Mouse (Mus musculus) common myeloid progenitor, adult 5-6 weeks (primary cell): Measurements from ENCODE around the gene Atg16l1. TPM values are rescaled to one million over a fixed set of nuclear protein-coding genes. Genes with fewer than 3 reads are reported as not detected.

Experiments
- ATAC-seq: replicated peaks from 2 replicates; pipeline ENCODE4 v1.8.0; 2016; ENCODE audit warnings: low read depth, mild to moderate bottlenecking, moderate TSS enrichment, inconsistent platforms; ENCODE audit not compliant: poor library complexity, severe bottlenecking
- total RNA-seq: library from RNA; stranded (forward); fragments of 200-1000, 187-1606 nt; gene quantifications from 2 replicates; pipeline ENCODE4 v1.2.3, GENCODE M21; 2017

The Atg16l1 gene
- total RNA-seq, result 60.4 and 61.7 TPM in 2 replicates

DNA sequence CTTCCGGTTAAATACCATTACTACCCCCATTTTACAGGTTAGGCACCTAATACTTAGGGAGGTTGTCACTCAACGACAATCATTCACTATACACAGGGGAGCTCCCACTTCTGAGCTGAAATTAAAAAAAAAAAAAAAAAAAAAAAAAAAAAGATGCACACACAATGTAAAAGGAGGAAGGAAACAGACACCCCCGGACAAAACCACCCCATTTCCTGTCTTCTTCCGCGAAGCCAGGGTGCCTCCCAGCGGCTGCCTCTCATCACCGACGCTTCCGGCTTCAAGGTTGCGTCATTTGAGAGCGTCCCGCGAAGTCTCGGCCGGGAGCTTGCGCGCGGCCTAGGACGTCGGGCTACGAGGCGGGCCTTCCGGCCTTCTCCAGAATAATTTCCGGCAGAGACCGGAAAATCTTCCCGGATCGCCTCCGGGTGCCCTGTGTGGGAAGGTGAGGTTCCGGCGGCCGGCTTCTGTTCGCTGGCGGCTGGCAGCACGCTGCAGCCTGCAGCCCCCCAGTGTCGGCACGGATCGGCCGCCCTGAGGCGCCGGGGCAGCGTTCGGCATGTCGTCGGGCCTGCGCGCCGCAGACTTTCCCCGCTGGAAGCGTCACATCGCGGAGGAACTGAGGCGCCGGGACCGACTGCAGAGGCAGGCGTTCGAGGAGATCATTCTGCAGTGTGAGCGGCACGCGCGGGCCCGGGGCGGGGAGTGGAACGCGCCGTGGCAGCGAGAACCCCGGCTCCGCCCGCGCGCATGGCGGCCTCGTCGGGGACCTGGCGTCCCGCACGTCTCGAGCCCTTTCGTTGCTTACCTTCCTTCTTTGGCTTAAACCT lies at the start of gene Atg16l1:
TSS of gene Atg16l1 (plus strand) at position 230 of the 830 bp plus-strand sequence.
- ATAC-seq, result peak; percentile 99

DNA sequence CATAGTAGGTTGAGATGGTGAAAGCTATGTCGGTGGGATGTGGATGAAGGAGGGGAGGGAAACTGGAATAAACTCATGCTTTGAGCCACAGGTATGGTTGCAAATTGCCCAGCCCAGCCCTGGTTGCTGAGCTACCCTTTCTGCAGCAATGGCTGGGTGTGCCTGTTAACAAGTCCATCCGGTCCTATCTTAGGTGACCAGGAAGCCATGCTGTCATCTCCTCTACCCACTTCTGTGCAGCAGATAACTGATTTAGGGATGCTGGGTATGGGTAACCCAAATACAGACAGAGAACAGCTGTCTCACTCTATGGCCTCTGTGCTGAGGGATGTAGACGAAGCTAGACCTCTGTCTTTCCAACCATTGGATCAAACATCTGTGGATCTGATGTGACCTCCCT lies 49.3 kb upstream of the Atg16l1 start:
- no peak for ATAC-seq

DNA sequence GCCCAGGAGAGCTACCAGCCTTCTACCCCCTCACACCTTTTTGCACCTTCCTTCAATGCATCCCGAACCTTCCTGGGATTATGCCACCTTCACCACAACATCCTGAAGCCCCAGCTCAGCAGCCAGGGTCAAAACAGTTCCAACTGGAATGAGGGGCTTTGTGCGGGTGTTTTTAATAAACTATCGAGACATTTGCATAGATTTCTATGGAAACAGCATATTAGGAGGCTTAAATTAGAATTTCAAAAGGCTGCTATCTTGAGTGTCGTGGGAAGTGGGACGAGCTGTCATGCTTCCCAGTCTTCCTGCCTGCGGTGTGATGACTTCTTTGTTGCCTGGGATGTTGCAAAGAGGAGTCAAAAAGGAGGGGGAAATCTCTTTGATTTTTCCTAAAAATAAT lies 46.6 kb upstream of the Atg16l1 start:
- no peak for ATAC-seq

DNA sequence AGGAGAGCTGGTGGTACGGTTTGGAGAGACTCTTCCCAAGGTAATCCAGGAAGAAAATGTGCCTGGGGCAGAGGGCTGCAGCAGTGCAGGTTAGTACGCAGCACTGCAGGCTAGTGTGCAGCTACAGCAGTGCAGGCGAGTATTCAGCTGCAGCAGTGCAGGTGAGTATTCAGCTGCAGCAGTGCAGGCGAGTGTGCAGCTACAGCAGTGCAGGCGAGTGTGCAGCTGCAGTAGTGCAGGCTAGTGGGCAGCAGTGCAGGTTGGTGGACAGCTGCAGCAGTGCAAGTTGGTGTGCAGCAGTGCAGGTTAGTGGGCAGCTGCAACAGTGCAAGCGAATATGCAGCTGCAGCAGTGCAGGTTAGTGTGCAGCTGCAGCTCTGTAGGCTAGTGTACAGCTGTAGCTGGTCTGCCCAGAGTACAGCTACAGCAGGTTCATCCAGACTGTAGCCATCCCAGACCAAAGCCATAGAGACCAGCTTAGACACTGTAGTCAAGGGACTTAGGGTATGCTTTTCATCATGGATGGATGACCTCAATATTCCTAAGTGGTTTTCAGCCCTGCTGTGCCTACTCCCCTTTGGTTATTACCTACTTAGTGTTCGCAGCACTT lies 45.9 kb upstream of the Atg16l1 start:
- ATAC-seq, result no peak

DNA sequence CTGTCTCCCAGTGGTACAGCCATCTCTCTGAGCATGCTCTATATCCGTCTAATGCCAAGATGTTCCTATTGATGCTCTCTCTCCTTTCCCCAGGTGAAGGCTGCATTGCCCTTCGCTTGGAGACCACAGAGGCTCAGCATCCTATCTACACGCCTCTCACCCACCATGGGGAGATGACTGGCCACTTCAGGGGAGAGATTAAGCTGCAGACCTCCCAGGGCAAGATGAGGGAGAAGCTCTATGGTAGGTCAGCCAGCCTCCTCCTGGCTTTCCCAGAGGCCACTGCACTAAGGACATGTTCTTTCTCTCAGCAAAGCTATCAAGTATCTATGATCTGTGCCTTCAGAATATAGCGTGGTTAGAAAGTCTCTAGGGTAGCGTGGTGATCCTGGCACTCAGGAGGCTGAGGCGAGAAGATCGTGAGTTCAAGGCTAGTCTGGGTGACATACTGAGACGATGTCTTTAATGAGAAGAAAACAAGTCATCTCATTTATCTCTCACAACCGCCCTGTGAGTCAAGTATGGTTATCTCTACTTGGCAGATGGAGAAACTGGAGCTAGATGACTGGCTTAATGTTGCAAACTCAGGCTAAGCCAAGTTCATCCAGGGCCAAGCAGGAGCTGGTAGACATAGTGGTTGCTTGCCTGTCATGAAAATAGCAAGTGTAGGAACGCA lies 43.6 kb upstream of the Atg16l1 start:
- peak; percentile 70 for ATAC-seq

DNA sequence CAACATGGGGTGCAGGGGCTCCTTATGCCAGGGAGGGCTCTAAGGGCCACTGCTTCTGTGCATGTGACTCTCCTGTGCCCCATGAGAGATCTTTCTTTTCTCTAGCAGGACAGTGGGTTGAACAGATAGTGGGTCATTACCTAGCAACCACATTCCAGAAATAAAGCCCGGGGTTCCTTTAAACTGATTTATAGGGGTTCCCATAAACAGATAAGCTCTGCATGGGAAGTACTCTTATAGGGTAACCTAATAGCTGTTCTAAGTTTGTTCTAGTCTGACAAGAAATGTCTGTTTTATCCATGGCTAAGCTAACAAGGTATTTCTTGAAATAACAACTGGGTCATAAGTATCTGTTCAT lies 43.1 kb upstream of the Atg16l1 start:
- no peak for ATAC-seq

DNA sequence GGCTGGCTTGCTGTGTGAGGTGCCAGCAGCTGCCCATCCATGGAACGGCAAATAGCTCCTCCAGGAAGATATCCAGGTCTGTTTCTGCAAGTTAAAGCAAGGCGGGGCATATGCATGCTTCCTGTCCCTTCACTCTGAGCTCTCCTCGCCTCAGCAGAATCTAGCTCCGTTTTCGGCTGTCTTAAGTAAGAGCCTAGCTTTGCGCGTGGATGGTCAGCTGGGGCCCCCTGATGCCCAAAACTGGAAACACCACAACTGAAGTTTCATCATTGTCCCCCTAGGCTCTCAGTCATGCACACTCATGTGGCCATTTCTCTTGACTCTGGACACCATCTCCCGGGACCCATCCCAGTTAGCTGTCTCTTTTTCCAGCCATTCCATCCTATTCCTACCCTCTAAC lies 34.3 kb upstream of the Atg16l1 start:
- ATAC-seq, result peak; percentile 46; the same call in 1 of the 2 replicates

DNA sequence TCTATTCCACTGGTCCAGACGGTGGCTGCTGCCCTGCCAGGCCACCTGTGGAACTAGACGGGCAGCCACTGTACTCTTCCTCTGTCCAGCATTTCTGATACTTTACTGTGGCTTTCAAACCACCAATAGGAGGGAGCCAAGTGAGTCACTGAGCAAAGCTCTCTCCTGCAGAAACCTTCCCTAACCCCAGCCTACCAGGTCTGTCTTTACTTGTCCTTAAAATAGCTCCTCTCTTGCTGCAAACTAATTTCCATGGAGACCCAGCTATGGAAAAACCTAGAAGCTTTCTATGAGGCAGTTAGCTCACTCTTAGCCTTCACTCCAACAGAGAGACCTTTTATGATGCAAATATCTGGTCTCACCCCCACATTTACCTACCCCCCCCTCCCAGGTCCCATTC lies 33.6 kb upstream of the Atg16l1 start:
- no peak for ATAC-seq

DNA sequence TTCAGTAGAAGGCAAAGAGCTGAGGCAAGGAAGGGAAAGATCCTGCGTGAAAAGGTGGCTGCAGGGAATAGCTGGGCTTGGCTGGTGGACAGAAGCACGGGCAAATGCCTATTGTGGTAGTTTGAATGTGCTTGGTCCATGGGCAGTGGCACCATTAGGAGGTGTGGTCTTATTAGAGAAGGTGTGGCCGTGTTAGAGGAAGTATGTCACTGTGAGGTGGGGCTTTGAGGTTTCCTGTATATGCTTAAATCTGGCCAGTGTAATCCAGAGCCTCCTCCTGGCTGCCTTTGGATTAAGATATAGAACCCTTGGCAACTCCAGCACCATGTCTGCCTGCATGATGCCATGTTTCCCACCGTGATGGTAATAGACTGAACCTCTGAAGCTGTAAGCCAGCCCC lies 32.3 kb upstream of the Atg16l1 start:
- ATAC-seq, result peak; percentile 77

DNA sequence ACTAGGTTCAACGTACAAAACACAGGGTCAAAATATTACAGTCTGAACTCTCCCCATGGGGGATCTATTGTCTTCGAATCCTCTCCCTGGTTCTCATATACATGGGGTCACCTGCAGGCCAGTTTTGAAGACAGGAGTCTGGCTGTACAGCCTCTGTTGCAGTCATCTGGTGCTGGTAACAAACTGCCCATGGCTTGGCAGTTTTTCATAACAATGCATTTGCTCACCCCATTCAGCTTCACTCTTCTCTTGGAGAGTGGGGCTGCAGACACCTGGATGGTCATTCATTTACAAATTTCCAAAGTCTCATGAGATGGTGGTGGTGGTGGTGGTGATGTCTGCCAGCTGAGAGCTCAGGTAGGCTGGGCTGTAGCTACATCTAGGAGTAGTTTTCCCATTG lies 26.6 kb upstream of the Atg16l1 start:
- no peak for ATAC-seq

DNA sequence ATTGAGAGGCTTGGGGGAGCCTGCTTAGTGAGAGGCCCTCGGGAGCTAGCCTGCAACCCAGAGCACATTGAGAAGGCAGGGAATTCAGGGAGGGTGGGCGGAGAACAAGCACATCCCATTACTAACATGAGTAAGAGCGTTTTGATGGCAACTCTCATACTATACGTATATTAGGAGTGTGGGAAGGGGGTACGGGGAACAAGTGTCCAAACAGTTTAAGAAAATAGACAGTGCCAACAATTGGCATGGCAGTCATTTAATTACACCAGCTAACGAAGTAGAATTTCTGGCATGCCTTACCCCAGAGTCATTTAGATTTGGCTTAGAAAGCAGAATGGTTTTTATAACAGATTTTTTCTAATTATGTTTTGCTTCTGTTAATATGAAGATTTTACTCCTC lies 25.8 kb upstream of the Atg16l1 start:
- no peak for ATAC-seq

DNA sequence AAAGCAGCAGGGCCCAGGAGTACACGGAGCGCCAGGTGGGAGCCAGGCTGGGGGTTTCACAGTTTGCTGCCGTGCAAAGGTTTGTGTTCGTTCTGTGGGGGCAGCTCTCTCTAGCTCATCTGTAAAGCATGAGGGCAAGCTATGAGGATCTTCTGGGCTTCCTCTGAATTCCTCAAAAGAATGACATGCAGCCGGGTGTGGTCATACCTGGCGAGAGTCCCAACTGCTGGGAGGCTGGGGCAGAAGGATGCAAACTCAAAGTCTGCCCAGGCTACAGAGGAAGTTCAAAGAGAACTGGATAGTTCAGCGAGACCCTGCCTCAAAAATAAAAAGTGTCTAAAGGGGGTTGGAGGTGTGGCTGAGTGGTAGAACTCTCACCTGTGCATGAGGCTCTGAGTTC lies 25.4 kb upstream of the Atg16l1 start:
- ATAC-seq, result no peak

DNA sequence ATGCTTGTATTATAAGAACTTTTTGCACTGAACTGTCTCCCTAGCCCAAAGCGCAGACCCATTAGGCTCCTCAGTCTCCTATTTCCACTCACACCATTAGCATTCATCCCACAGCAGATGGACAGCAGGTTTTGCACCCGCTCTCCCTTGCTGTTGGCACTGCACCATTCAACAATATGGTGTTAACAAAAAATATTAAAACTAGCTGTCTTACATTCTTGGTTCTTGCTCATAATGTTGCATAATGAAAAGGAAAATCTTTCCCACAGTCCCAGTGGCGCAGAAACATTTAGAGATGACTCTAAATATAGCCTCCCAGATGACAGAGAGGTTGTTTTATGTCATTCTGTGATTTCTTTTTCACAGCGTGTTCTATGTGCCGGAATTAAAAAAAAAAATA lies 22.5 kb upstream of the Atg16l1 start:
- no peak for ATAC-seq

DNA sequence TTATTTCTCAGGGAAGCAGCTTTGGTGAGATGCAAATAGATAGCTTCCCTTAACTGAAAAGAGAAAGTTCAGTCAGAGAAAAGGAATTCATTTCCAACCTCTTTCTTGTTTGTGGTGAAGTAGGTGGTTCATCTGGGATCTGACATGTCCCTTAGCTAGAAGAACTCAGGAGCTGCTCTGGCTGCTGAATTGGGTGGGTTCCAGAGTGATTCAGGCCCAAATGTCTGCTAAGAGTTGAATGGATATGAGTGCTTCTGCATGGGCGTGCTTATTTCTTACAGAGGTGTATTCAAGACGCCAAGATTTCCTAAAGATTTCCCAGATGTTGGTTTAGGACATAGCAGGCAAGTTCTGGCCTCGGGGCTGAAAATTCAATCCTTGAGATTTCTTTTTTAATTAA lies 21.5 kb upstream of the Atg16l1 start:
- no peak for ATAC-seq

DNA sequence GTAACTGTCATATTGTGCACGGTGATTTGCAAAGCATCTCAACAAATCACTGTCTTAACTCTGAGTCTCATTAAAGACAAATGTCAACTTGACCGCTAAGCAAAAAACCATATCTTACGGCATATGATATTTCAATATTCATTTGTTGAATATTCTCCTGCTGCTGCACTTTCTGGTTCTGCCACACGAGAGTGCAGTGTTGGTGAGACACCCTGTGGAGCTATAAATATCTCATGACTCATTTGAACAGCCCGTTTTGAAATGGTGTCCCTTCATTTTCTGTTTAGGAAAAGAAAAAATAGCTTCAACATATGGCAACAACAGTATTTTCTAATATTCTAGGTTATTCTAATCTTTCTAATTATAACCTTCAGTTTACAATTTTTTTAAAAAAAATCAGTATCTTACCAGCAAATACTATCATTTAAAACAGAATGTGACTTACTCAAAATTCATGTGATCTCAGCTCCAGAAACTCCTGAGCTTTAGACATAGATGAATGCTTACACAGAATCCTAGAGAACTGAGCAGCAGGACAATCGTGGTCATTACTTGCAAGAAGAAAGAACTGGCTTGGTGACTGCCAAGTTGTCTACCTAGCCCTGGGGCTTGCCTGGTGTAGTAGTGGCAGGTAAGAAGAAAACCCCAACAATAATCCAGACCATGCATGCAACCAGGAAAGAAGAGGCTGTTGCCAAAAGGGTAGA lies 14.9 kb upstream of the Atg16l1 start:
- no peak for ATAC-seq

DNA sequence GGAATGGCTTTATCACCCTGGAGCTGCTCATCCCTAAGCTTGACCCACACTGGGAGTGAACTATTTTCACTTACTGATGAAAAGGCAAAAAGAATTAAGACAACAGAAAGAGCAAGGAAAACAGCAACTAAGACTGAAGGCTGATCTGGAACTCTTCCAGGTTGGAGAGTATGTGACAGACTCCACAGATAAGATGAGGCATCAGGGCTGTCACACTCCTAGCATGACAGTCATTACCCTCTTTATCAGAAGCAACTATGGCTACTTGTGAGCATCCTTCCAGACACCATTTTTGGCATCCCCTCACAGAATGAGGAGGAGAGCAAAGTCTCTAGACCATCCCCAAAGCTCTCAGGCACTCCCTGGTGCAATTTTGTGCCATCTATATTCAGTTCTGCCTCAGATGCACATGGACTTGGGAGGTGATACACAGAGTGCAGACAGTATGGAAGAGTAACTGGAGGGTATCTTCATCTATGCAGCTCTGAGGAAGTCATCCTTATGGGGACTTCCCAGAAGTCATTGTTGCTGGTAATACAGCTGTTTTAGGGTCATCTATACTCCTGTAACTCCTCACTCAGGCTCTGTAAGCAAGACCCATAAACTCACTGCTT lies 6.2 kb upstream of the Atg16l1 start:
- ATAC-seq, result no peak

DNA sequence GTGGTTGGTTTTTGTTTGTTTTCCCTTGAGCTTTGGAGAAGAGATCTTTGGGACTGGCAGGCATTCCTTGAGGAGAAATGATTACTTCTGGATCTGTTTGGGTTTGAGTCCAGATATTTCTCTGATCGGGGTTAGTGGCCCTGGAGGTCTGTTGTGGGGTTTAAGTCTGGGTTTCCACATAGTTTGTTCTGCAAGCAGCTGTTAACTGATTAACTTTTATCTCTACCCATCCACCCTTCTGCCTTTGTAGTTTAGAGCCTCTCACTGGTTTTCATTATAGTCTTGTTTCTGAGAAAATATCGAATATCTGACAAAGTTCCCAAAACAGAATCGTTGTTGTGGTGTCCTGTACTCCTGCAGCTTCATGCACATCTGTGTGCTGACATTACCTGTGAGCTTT lies 8.2 kb downstream of the Atg16l1 start:
- no peak for ATAC-seq

DNA sequence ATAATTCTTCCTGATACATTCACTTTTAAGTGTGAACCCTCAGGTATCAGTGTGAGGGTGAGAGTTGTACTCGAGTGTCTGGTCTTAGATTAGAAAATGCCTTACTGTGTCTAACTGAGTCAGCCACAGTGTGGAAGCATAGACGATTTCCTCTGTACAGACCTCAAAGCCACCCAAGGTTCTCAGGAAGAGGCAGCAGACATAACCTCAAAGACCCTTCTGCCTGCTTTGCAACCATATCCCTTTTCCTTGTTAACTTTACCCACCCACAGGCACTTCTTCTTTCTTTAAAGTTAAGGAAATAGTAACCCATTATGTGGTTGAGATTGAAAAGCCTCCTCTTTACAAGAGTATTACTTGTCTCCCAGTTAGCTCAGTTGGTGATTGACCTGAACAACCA lies 10.1 kb downstream of the Atg16l1 start:
- peak; percentile 55 for ATAC-seq

DNA sequence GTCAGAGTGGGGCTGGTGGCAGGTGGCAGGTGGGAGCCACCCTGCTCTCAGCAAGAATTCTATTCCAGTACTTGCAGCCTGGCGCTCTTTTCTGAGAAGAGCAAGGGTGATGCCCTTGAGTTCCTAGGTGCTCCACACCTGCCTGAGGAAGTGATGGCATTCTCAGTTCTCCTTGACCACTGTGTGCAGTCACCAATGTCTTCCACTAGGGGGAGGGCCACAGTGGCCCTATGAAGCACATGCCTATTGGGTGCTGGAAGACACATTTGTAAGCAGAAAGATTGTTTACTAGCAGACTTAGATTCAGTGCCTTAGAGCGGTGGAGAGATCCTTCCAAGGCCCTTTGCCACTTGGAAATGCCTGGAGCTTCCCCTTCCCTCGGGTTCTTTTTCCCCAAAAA lies 10.6 kb downstream of the Atg16l1 start:
- peak; percentile 76 for ATAC-seq

DNA sequence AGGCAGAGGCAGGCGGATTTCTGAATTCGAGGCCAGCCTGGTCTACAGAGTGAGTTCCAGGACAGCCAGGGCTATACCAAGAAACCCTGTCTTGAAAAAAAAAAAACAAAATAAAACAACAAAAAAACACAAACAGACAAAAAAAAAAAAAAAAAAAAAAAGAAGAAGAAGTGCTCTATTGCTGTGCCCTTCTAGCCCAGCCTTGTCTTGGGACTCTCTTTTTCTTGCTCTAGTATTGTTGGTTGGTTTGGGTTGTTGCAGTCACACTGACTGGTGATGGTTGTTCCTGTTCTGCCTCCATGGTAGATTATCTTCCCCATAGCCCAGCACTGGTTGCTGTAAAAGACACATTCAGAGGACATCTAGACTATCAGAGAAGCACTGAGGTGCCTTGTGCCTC lies 13.6 kb downstream of the Atg16l1 start:
- ATAC-seq, result no peak
